Mouse (Mus musculus) liver, embryonic 14.5 days (tissue): ENCODE measurements around the gene Hsd17b14.

ENCODE experiments used
- CTCF ChIP-seq: IDR thresholded peaks from 2 replicates; pipeline ENCODE4 v1.5.1; 2016; ENCODE audit warnings: antibody characterized with exemption, low read depth, control low read depth
- EP300 ChIP-seq: IDR thresholded peaks from 2 replicates; pipeline ENCODE4 v1.6.1; 2016; ENCODE audit warnings: antibody characterized with exemption, low read depth

GRCm38 (mm10) chr7:45518618-45519017 is 36.1 kb upstream of the Hsd17b14 start:
- TF ChIP-seq EP300 = no peak
- TF ChIP-seq CTCF = no peak
